Mouse (Mus musculus): Measurements from ENCODE around the gene Cyp2g1. TPM values are rescaled to one million over a fixed set of nuclear protein-coding genes. Genes with fewer than 3 reads are reported as not detected.
"Not testable (repeated sequence)": the region's sequence is repeated elsewhere in the genome, so short reads cannot be mapped to it uniquely, and the experiment has no call there.

The Cyp2g1 gene
- polyA plus RNA-seq, 1 experiment from 2014 or later: not detected

DNA sequence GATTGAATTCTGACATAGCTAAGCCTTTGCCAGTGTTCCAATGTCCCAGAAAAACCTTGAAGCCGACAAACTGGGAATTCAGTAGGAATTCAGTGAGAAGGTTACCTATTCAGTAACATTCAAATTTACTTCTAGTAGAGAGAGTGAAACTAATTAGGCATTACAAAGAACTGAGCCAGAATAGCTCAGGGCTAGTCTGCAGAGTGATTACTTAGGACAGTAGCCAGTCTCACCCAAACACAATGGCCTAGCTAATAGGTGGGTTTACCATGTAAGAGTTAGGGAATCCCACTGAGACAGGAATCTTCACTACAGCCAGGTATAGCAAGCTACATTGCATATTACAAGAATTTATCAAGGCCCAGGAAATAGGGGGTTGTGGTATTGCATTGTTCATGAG is 22.7 kb upstream of the Cyp2g1 start:
- not testable (repeated sequence) for H3K4me2 ChIP-seq; H3K27me3 ChIP-seq; ATAC-seq (ENCODE audit: insufficient number of reproducible peaks, low FRiP score, low TSS enrichment, low read depth); H3K4me3 ChIP-seq; H3K4me1 ChIP-seq; H3K9ac ChIP-seq; H3K36me3 ChIP-seq; H3K9me3 ChIP-seq; H3K27ac ChIP-seq
- 49% methylated on average over 1 of the region's 1 CpGs for WGBS

DNA sequence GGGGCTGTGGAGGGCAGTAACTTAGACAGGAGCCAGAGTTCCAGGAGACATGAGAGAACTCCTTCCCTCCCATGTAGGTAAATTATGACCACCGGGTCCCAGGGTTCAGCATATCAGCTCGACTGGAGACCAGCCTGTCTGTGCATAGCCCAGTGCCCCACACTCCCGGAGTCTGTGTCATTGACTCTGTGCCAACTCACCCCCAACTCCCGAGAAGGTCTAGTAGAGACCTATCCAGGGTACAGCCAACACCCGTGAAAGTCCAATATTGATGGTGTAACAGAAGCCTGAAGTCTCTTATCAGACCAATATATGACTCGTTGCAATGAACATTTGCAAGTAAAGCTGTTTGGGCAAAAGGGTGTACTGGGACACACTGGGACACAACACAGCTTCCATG is 18.7 kb upstream of the Cyp2g1 start:
- Histone ChIP-seq H3K36me3 (no peaks in the 10 kb centered on the region), H3K9me3 (no peaks in the 10 kb centered on the region), H3K4me2 (no peak overlapping the region), H3K4me3 (no peak overlapping the region), H3K4me1 (no peaks in the 10 kb centered on the region), H3K9ac (no peak overlapping the region), H3K27ac (no peak overlapping the region), H3K27me3 (no peaks in the 10 kb centered on the region)
- no peak for ATAC-seq (ENCODE audit: insufficient number of reproducible peaks, low FRiP score, low TSS enrichment, low read depth)
- WGBS: 75% methylated on average over 6 of the region's 6 CpGs

GRCm38 (mm10) chr7:26800104-26800503 is 8.6 kb upstream of the Cyp2g1 start:
- Histone ChIP-seq H3K27me3 (no peaks in the 10 kb centered on the region), H3K4me2 (no peak overlapping the region), H3K4me3 (no peak overlapping the region), H3K36me3 (no peaks in the 10 kb centered on the region), H3K4me1 (no peaks in the 10 kb centered on the region), H3K9ac (no peak overlapping the region), H3K27ac (no peak overlapping the region), H3K9me3 (no peaks in the 10 kb centered on the region)
- ATAC-seq (ENCODE audit: insufficient number of reproducible peaks, low FRiP score, low TSS enrichment, low read depth): no peak

- H3K4me3 ChIP-seq: no peak overlapping the region
- no peak overlapping the region for H3K9ac ChIP-seq
- ATAC-seq (ENCODE audit: insufficient number of reproducible peaks, low FRiP score, low TSS enrichment, low read depth): no peak
- no peaks in the 10 kb centered on the region for H3K27me3 ChIP-seq
- H3K4me1 ChIP-seq: no peaks in the 10 kb centered on the region
- H3K4me2 ChIP-seq: no peak overlapping the region
- WGBS: 93% methylated on average over 1 of the region's 1 CpGs
- H3K36me3 ChIP-seq: no peaks in the 10 kb centered on the region
- H3K9me3 ChIP-seq: no peaks in the 10 kb centered on the region
- no peak overlapping the region for H3K27ac ChIP-seq
These were observed 7.7 kb upstream of the Cyp2g1 start for GRCm38 (mm10) chr7:26800996-26801395.

DNA sequence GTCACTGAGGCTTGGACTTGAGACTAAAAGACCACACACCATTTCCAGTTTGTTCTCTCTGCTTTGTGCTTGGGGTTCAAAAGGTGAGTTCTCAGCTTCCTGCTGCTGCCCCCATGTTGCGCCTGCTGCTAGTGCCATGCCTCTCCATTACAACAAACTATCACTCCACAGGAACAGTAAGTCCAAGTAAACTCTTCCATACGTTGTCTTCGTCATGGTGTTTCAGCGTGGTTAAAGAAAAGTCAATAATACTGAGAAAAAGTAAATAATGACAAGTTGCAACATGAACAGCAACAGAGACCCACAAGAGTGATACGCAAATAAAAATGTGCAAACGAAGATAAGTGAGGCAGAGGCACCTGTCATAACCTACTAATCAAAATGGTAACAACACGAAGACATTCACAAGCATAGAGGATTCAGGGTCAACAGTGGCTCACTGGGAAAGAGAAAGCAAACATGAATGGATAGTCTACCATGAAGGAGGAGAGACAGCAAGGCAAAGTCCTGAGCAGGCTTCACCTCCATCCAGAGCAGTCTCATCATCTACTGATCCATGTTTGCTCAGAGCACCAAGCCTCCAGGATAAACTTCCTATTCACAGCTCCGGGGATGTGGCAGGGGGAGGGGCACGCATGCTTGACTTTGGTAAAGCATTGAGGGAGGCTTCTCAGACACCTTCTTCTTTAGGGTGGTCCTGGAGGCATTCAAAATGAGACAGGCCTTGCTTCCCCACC is 23.0 kb downstream of the Cyp2g1 start:
- not testable (repeated sequence) for H3K4me3 ChIP-seq; H3K4me1 ChIP-seq; H3K4me2 ChIP-seq; ATAC-seq (ENCODE audit: insufficient number of reproducible peaks, low FRiP score, low TSS enrichment, low read depth); H3K9me3 ChIP-seq; H3K27ac ChIP-seq; H3K9ac ChIP-seq; H3K36me3 ChIP-seq; H3K27me3 ChIP-seq
- WGBS: 82% methylated on average over 9 of the region's 9 CpGs

DNA sequence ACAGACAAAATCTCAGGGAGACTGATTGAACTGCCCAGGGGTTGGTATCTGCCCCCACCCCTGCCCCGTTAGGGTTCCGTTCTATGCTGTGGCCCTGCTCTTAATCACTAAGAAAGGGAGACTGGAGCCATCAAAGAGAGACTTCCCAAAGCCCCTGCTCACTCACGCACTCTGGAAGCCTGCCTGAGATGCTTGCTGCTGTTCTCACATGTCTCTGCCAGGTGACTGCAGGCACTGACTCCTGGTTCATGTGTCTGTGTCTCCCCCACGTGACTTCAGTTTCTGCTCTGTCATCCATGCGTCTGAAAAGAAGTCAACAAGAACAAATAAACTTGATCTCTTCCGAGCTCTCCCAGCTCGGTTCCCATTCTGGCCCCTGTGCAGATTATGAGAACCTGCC is 24.0 kb downstream of the Cyp2g1 start:
- not testable (repeated sequence) for H3K27me3 ChIP-seq; H3K4me2 ChIP-seq; H3K27ac ChIP-seq; H3K4me3 ChIP-seq; H3K9ac ChIP-seq; H3K9me3 ChIP-seq; ATAC-seq (ENCODE audit: insufficient number of reproducible peaks, low FRiP score, low TSS enrichment, low read depth); H3K4me1 ChIP-seq; H3K36me3 ChIP-seq
- WGBS: 70% methylated on average over 7 of the region's 7 CpGs

- not testable (repeated sequence) for ATAC-seq (ENCODE audit: insufficient number of reproducible peaks, low FRiP score, low TSS enrichment, low read depth); H3K4me2 ChIP-seq; H3K9ac ChIP-seq; H3K36me3 ChIP-seq; H3K4me1 ChIP-seq; H3K4me3 ChIP-seq; H3K27ac ChIP-seq; H3K27me3 ChIP-seq; H3K9me3 ChIP-seq
- WGBS: 63% methylated on average over 3 of the region's 3 CpGs
These were observed 26.4 kb downstream of the Cyp2g1 start, which contains the start of gene Cyp2a5 for GRCm38 (mm10) chr7:26835059-26835458. Gene Cyp2a5, plus strand, starts transcription at chr7:26835305.

DNA sequence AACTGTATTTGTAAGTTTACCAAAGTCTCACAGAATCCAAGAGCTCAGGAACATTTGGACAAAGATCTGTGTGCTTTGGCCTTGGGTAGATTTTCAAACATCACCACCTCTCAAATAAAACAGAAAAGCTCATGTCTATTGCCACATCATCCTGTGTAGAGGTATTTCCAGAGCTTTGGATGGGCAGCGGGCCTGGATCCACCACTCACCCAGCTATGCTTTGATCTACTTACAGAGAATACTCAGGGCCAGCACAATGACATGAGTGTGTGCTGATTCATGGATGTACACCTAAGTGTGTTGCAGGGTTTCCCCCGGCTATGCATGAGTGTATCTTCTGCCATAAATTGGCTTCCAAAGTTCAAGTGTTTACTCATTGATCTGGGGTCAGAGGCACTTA is 34.7 kb downstream of the Cyp2g1 start:
- H3K9ac ChIP-seq; H3K27me3 ChIP-seq; H3K4me1 ChIP-seq; H3K4me2 ChIP-seq; H3K9me3 ChIP-seq; H3K27ac ChIP-seq; H3K36me3 ChIP-seq; H3K4me3 ChIP-seq; ATAC-seq (ENCODE audit: insufficient number of reproducible peaks, low FRiP score, low TSS enrichment, low read depth): not testable (repeated sequence)
- 84% methylated on average over 2 of the region's 2 CpGs for WGBS

- H3K4me3 ChIP-seq; H3K27ac ChIP-seq; H3K9ac ChIP-seq; H3K36me3 ChIP-seq; H3K27me3 ChIP-seq; H3K4me2 ChIP-seq; H3K9me3 ChIP-seq; ATAC-seq (ENCODE audit: insufficient number of reproducible peaks, low FRiP score, low TSS enrichment, low read depth); H3K4me1 ChIP-seq: not testable (repeated sequence)
These were observed 41.4 kb downstream of the Cyp2g1 start for GRCm38 (mm10) chr7:26850063-26850462.

Other genes starting within 250 kb of the Cyp2g1 start
- gene Vmn1r185, start 190.4 kb upstream of the Cyp2g1 start, polyA plus RNA-seq (2015; fragmentation: Nextera tagmentation; extraction: Ambion mirVana): not detected in 2 replicates
- not detected in 2 replicates for gene Cyp2b23, start 122.5 kb upstream of the Cyp2g1 start, polyA plus RNA-seq (2015; fragmentation: Nextera tagmentation; extraction: Ambion mirVana)
- 11.3 and 14.7 TPM in 2 replicates for gene Cyp2b19, start 51.8 kb upstream of the Cyp2g1 start, polyA plus RNA-seq (2015; fragmentation: Nextera tagmentation; extraction: Ambion mirVana)
- gene Cyp2a5, start 26.4 kb downstream of the Cyp2g1 start, polyA plus RNA-seq (2015; fragmentation: Nextera tagmentation; extraction: Ambion mirVana): not detected in 2 replicates
- not detected in 2 replicates for gene Cyp2a22, start 130.5 kb downstream of the Cyp2g1 start, polyA plus RNA-seq (2015; fragmentation: Nextera tagmentation; extraction: Ambion mirVana)
- gene Cyp2a12, start 220.2 kb downstream of the Cyp2g1 start, polyA plus RNA-seq (2015; fragmentation: Nextera tagmentation; extraction: Ambion mirVana): not detected in 2 replicates

All from limb, embryonic 15.5 days (tissue).